Mouse (Mus musculus): ENCODE data around the gene H6pd.
A peak's percentile ranks its signal among the peaks of the same experiment; 100 is the strongest.

H6pd gene

DNA sequence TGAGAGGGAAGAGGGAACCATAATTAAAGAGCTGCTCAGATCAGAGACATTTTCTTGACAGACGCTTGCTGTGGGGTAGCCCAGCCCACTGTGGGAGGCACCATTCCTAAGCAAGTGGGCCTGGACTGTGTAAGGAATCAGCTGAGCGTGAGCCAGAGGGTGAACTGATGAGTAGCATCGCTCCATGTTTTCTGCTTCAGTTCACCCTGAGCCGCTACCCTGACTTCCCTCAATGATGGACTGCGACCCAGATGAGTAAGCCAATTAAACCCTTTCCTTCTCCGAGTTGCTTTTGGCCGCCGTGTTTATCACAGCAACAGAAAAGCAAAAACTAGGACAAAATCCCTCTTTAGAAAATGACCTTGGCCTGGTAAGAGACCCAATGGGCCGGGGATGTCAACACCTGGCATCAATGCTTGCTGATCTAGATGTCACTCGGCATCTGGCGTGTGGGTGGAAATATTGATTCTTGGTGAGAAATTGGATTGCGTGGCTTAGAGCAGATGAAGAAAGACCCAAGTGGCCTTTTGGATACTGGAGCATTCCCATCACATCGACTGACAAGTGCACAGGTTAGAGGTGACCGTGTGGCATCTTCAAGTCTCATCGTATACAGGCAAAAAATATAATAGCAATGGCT, 11.0 kb upstream of the H6pd start:
- DNase-seq (ENCODE audit: low spot score) = no peak

DNA sequence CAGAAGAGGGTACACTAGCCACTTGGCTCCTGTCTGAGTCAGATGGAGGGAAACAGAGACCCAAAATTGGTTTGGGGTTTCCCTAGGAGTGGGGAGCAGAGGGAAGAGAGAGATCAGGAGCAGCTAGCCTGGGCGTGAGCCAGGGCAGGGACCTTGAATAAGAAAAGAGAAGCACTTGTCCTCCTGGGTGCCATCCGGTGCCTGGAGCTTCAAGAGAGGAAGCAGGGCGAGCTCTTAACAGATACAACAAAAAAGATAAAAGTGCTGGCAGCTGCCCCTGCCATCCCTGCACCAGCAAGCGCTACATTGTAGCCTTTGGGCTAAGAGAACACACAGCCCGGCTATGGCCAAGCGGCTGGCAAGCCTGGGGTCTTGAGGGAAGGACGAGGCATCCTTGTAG, 6.6 kb upstream of the H6pd start:
- DNase-seq (ENCODE audit: low spot score) = no peak

DNA sequence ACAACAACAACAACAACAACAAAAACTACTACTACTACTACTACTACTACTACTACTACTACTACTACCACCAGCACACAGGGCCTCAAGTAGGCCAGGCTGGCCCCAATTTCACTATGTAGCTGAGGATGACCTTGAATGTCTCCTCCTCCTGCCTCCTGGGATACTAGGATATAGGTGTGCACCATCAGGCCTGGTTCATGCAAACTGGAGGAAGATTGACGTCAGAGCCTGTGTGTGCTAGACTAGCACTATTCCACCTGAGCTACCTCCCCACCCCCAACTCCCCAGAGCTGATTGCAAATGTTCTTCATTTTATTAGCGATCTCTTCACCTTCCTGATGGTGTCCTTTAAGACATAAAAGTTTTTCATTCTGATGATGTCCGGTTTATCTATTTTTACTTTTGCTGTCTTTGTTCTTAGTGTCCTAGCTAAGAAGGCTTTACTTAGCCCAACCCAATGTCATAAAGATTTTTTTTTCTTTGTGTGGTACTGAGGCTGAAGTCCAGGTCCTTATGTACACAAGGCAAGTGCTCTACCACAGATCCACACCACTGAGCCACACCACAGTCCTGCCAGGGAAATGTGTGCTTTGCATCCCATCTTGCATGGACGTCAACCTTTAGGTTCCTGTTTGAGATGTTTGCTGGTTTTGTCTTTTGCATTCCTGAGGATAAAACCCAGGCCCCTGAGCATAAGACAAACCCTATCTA, 5.7 kb upstream of the H6pd start:
- no peak for DNase-seq (ENCODE audit: low spot score)

DNA sequence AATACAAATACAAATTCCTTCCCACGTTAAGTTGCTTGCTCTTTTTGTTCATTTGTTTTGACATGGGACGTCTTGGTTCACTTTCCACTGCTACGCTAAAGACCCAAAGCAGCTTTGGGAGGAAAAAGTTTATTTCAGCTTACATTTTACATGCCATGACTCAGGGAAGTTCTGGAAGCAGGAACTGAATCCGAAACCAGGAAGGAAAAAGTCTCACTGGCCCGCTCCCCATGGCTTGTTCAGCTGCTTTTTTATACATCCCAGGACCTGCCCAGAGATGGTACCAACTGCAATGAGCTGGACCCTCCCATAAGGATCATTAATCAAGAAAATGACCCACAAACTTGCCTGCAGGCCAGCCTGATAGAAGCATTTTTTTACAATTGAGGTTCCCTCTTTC, 5.0 kb upstream of the H6pd start:
- DNase-seq (ENCODE audit: low spot score) = no peak

DNA sequence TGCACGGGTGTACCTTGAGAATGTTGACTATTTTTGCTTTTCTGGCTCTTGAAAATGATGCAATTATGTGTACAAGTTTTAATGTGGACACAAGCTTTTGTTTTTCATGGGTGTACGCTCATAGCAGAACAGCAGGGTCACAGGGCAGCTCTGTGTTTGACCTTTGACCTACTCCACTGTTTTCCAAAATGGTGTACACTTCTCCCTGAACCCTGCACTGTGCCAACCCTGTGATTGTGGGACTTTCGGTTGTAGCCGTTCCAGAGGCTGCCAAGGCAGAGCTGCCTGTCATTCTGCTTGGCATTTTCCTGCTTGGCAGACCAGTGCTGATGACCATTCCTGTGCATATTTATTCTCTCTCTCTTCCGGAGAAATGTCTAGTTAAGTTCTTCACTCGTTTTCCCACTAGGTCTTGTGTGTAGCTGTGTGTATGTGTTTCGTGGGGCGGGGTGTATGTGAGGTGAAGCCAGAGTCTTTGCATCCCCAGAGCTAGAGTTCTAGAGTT, 4.4 kb upstream of the H6pd start:
- DNase-seq (ENCODE audit: low spot score) = no peak

DNA sequence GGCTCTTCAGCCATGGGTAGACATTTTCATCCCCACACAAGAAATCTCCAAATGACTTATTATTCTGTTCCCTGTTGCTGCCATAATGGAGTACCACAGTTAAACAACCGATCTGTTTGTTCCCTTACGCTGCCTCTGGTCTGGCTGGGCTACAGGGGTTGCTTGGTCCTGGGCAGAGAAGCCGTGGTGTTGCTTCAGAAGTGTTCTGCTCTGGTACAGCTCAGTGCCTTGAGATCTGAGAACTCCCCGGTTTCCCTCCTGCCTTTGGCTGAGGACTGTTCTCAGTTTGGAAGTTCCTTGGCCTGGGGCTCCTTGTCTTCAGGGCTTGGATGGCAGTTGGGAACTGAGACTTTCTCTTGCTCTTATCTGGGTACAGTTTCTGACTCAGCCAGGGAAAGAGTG, 3.5 kb upstream of the H6pd start:
- no peak for DNase-seq (ENCODE audit: low spot score)

DNA sequence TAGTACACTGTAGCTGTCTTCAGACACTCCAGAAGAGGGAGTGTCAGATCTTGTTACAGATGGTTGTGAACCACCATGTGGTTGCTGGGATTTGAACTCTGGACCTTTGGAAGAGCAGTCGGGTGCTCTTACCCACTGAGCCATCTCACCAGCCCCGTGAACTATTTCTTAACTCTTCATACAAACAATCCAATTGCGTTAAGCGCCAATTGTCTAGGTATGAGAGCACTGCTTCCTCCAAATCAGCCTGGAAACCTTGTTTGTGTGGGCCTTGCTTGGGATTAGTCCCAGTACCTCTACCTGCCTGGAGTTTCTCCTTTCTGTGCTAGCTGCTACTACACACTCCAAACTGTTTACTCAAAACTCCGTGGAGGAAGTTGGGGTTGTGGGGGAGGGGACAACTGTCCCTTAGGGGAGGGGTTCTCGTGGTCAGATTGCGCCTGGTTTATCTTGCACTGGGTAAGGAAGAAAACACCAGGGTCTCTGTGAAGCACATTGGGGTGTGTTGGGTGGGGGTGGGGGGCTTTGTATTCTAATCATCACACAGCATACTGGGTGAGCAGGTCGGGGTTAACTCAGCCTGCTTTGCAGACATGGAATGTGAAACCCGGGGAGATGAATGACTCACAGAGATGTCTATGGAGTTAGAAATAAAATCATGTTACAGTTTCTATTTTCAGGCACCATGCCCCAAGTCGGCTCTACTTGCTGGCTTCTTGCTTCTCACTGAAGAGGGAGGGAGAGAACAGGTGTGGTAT, 2.9 kb upstream of the H6pd start:
- no peak for DNase-seq (ENCODE audit: low spot score)

DNA sequence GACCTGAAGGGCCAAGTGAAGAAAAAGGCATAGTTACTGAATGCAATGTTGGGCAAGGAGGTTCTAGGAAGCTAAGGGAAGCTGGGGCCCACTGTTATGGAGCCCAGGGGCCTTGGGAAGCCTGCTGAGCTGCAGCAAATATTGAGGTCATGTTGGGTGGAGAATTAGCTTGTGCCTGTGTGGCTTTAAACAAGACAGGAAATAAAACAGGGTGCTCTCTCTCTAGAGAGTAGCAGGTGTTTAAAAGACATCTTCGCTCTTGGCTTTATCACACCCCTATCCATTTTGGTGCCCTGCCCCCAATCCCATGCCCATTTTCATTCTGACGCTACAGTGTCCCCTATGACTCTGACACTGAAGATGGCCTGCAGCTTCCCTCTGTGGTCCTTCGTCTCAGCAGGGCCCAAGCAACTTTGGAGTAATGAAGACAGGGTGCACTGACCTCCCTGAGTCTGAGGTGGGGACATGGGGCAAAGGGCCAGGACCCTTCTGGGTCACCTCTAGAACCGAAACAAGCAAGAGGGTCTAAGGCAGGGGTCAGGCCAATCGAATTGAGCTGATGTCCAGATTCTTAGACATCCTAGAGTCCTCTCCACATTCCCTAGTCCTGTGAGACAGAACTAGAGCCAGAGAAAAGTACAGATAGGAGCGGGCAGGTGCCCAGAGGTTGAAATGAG, 1.4 kb upstream of the H6pd start:
- DNase-seq (ENCODE audit: low spot score) = no peak

DNA sequence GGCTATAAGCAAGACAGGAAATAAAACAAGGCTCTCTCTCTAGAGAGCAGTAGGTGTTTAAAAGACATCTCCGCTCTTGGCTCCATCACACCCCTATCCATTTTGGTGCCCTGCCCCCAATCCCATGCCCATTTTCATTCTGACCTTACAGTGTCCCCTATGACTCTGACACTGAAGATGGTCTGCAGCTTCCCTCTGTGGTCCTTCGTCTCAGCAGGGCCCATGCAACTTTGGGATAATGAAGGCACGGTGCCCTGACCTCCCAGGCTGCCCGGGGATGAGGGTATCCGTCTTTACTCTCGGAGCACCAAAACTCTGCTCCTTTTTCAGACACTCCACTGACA, 736 bp upstream of the H6pd start:
- no peak for DNase-seq (ENCODE audit: low spot score)

DNA sequence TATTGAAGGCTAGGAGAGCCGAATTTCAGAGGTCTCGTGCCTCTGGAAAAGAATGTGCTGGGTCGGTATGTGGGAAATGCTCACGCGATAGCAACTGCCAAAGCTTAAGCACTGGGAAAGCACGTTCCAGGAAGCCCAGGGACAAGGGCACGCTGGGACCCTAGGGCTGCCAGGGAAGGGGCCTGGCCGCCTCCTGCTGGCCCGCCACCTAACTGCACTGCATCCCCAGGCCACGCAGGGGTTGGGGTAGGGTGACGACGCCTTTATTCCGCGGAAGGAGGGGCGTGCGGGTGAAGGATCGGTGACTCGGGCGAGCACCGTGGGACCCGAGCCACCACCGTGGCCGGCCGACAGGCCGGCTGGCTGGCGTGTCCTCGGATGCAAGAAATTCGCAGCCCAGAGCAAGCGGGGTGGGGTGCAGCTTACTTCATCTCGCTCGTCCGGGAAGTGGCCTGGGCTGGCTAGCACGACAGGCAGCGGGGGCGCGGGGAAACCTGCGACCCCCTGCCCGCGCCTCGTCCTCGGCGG, 434 bp downstream of the H6pd start:
- DNase-seq (ENCODE audit: low spot score) = peak; percentile 53

DNA sequence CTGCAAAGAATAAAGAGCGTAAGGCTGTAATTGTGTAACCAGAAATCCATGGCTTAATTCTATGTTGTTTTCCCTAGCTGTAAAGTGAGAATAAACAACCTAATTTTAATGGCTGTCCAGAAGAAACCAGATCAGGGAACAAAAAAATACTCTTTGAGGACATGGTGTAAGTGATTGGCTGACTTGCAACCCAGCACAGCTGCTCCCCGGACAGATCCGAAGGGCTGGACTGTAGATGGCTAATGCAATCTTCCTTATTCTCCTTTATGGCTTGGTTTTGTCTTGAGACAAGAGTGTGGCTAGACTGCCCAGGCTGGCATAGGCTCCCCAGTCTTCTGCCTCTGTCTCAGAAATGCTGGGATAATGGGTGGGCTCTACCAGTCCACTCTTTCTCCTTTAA, 1.4 kb downstream of the H6pd start:
- DNase-seq (ENCODE audit: low spot score) = no peak

DNA sequence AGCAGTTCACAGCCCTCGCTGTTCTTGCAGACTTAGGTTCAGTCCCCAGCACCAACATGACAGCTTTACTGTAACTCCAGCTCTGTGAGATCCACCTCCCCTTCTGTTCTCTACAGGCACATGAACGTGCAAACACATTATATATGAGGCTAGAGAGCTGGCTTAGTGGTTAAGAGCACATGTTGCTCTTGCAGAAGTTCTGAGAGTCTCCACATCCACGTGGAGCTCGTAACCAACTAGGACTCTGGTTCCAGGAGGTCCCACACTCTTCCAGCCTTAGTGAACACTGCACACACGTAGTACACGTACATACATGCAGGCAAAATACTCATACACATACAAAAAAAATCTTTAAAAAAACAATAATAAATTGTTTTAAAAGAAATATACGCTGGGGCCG, 1.8 kb downstream of the H6pd start:
- no peak for DNase-seq (ENCODE audit: low spot score)

DNA sequence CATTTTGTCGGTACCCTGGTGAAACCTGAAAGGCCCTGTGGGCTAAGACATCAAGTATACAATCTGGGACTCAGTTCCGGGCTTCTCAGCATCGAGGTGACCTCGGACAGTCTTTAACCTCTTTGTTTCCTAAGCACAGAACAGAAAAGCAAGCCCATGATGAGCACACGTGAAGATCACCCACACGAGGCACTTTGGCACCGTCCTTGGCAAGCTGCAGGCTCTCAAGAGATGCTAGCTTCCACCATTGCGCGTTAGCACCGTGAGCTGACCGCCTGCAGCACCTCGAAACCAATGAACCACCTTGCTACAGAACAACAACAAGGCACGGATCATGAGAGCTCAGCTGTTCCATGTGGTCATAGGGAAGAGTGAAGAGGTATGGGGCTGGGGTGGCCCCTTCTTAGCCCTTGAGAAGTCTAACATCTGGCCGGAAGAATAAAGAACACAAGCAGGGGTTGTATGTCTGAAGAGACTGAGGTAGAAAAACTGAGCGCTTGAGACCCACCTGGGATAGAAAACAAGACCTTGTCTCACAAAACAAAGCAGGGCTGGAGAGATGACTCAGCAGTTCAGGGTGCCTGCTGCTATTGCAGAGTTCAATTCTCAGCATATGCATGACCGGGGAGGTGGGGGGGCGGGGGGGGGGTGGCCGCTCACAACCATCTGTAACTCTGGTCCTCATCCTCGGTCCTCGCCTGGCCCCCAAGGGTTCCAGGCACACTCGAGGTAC, 2.5 kb downstream of the H6pd start:
- no peak for DNase-seq (ENCODE audit: low spot score)

DNA sequence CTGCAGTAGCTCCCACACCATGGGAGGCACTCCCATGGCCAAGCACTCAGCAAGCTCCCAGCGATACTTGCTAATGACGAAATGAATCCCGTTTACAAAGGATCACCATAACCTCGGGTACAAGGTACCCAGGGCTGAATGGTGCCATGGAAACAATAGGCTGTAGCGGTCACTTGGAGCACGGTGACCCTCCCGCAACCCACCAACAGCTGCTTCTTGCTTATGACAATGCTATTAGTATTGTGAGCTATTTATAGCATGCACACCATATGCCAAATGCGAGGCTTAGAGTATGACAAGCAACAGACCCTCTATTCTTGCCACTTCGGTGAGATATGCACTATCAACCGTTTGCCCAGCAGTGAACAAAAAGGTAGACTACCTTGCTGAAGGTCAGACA, 3.6 kb downstream of the H6pd start:
- no peak for DNase-seq (ENCODE audit: low spot score)

DNA sequence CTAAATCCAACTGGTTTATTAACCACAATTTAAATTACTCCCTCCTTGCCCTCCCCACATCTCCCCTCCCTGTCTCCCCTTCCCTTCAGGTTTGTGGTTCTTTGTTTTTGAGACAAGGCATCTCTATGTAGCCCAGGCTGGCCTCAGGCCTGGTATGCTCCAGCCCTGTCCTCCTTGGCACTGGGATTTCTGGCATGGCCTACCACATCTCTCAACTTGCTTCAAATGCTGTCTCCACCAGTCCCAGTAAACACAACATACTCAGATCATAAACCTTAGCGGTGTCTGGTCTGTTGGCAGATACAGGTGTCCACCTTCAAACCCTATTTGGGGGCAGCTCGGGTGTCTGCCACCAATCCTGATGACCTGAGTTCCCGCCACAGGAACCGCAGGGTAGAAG, 5.2 kb downstream of the H6pd start:
- no peak for DNase-seq (ENCODE audit: low spot score)

DNA sequence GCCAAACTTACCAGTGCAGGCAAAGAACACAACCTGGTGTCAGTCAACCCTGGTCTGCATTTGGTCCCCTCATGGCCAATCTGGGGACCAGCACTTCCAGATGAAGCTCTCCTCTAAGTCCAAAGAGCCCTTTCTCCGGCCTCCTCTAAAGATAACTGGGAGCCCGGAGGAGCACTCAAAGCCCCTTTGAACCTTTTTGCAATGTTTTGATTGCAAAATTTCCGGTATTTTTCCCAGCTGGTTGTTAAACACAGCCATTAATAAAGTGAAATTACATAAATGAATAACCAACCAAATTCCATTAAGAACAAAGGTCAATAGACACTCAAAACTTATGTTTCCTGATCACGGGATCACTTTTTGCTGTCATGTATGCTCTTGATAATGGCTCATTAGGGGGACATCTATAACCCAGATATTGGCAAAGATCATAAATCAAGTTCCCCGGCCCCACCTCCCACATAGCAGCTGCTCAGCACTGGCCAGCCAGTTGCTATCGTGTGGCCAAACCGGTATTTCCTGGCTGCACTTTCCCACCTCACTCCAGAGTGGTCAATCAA, 5.7 kb downstream of the H6pd start:
- no peak for DNase-seq (ENCODE audit: low spot score)

DNA sequence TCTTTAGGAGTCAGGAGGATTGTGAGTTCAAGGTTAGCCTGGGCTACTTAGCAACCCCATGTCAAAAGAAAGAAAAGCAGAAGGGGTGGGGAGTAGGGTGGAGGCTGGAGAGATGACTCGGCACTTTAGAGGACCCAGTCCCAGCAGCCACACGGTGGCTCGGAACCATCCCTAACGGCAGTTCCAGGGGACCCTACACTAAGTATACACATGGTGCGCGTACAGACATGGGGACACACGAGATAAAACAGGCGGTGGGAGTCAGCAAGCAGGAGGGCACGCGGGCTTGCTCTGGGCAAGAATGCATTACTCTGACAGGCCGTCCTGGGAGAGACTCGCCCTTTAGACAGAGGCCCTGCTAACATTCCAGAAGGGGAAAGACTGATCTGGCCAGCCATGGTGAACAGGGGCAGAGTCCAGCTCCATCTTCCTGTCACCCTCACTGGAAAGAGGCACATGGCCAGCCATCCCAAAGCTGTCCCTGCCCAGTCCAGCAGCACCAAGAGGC, 6.7 kb downstream of the H6pd start:
- DNase-seq (ENCODE audit: low spot score) = peak; percentile 40

DNA sequence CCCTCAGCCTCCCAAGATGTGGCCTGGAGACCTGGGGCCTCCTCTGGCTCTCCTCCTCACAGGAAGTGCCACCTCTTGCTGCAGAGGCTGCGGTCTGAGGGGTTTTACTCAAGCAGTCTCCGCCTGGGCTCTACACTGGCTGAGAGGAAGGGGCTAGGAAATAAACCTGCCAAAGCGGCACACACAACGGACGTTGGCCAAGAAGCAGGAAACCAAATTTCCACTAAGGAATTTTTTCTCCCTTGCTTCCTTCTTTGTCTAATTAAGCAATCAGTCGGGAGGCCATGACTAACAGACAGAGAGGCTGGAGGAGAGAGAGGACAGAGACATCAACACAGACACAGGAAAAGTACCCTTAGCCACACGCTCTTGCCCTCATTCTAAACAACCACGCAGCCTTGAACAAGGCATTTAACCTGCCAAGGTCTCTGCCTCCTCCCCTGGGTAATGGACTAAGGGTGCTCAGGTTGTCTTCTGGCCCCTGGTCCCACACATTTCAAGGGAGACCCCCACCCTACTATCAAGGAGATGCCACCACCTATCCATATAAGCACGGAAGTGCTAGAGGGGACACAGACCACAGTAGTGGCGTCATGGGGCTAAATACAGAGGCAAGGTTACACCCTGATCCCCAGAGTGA, 7.5 kb downstream of the H6pd start:
- no peak for DNase-seq (ENCODE audit: low spot score)

DNA sequence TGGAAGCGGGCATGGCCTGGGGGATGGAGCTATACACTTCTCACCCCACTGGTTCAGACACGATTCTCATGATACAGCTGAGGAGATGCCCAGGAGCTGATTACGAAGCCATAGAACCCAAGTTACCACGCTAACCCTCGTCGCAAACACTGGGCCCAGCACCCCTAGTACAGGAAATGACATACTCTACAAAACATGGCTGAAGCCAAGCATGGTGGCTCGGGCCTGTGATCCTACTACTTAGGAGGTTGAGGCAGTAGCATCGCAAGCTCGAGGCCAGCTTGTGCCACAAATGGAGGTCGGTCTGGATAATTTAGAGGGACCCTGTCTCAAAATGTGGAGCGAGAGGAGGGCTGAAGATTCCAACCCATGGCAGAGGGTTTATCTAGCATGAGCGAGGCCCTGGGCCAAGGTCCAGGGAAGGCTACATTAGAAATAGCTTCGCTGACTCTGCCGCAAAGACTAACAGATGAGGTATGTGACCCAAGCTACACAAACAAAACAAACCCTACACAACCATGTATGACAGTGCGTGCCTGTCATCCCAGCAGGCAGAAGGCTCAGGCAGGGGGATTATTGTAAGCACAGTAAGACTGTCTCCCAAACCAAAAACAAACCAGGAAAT, 8.8 kb downstream of the H6pd start:
- DNase-seq (ENCODE audit: low spot score) = no peak

DNA sequence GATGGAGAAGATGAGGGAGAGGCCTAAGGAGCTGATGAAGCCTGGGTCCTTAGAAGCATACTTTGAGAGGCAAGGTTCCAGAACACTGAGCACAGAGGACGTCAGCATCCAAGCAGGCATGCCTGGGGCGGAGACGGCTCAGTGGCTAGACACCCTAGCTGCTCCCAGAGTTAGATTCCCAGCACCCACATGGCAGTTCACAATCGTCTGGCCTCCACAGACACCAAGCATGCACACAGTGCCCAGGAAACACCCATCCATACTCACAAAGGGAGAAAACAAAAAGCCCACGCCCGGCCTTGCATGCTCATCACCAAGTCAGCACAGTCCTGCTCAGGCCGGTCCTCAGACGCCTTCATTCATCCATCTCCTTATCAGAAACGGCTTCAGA, 9.3 kb downstream of the H6pd start:
- no peak for DNase-seq (ENCODE audit: low spot score)

All from c-Kit-positive CD71-positive TER-119-positive erythroid progenitor cells, embryonic 14.5 days (primary cell).